Mouse (Mus musculus): ENCODE results near the gene Arhgef16.

Arhgef16 gene

DNA sequence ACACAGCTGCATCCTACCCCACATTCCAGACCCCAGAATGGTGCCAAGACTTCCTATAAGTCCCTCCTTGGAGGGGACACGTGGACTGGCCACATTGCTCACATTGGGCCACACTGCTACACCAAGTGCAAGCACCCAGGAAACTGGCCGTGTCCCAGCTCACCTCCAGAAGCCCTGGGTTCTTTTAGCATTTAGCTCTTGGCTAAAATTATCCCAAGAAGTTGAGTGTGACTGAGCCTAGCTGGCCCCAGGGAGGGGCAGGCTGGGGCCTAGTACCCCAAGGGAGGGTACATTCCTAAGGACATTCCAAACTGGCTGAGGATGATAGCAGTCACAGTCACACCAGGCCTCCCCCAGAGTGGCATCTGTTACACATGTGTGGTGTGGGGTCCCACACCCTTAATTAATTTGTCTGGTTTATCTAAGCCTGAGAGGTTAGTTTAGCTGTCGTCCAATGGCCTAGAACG, 7.7 kb downstream of the Arhgef16 start:
- no peak for DNase-seq (ENCODE audit: low spot score in 2 of 2)

DNA sequence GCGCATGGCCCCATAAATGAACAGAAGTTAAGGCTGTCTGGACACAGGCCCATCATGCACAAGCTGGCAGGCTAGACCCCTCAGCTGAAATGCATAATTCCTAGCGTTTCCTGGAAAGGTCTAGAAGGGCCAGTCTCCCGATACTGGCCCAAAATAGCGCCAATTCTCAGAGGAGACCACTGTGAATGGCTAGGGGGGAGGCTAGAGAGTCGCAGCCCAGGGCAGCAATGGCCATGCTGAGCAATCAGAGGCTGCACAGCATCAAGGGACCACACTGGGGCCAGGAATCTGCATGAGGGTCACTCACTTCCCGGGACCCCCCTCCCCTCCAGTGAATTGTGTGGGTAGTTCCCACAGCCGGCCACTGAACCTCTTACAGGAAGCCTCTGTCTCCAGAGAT, 17.8 kb downstream of the Arhgef16 start:
- DNase-seq (ENCODE audit: low spot score in 2 of 2): no peak

DNA sequence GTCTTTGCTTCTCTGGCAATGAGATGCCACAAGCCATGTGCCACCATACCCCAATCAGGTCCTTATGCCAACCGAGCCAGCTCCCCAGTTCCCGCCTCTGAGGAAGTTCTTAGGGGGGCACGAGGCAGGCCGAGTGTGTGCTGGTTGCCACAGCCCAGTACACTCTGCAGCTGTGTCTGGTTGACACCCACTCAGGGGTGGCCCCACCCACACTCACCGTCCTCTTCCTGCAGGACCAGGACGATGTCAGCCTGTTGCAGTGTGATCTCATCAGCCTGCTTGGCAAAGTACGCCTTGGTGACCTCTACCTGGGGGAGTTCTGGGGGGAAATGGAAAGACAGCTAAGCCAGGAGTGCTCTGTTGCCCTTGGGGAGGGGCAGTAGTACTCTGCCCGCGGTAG, 22.0 kb downstream of the Arhgef16 start:
- no peak for DNase-seq (ENCODE audit: low spot score in 2 of 2)

DNA sequence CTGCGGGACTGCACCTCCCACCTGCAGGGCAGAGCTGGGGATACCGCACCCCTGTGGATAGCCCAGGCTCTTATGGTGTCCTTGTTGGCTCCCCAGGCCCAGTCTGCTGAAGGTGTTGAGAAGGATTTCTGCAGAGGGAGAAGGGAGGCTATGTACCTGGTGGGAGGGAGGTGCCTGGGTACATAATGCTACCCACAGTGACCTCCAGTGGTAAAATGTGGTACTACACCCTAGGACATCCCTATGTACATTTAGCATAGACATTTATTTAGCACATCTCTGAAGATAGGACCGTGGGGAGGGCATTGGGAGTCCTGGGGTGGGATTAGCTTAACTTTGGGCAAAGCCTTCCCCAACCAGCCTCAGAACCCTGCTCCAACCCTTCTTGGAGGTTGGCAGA, 28.5 kb downstream of the Arhgef16 start:
- peak; percentile 39 to 44 for DNase-seq (ENCODE audit: low spot score in 2 of 2)

DNA sequence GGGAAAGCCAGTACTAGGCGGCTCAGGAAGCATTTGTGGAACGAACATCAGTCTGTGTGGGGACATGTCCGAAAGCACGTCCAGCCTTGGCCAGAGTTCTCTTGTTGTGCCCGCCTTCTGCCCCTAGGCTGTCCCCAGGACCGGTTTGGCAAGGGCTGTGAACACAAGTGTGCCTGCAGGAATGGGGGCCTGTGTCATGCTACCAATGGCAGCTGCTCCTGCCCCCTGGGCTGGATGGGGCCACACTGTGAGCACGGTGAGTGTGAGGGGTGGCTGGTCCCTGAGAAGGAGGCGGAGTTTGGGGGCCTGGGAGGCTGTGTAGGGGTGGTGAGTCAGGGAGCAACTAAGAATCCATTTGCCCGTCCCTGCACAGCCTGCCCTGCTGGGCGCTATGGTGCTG, 32.0 kb downstream of the Arhgef16 start:
- DNase-seq (ENCODE audit: low spot score in 2 of 2): no peak

DNA sequence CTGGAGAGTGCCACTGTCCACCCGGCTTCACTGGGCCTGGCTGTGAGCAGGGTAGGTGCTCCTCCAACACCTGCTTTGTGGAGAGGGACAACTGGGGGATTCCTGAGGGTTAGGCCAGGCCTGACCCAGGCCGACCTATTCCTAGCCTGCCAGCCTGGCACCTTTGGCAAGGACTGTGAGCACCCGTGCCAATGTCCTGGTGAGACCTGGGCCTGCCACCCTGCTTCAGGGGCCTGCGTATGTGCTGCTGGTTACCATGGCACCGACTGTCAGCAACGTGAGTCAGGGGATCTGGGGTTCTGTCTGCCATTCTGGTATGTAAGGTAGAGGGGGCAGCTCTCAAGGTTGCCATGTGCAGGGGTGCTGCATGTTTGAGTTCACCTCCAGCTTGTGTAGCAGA, 34.0 kb downstream of the Arhgef16 start:
- DNase-seq (ENCODE audit: low spot score in 2 of 2): no peak

- no peak for DNase-seq (ENCODE audit: low spot score in 2 of 2)
These were observed 39.4 kb downstream of the Arhgef16 start for GRCm38 (mm10) chr4:154262071-154262470.

DNA sequence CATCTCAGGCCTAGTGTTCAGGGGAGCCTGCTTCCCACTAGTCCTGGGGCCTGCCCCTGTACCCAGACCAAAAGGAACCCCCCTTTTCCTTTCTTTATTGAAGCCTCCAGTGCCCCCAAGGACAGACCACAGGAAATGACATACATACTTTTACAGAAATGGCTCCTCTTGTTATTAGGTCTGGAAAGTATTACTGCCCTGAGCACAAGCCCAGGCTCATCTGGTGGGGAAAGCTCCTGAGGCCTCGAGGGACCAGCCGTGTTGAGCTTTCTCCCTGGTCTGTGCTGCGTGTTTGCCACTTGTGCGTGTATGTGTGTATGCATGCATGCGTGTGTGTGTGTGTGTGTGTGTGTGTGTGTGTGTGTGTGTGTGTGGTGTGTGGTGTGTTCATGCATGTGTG, 40.7 kb downstream of the Arhgef16 start:
- DNase-seq (ENCODE audit: low spot score in 2 of 2): no peak

DNA sequence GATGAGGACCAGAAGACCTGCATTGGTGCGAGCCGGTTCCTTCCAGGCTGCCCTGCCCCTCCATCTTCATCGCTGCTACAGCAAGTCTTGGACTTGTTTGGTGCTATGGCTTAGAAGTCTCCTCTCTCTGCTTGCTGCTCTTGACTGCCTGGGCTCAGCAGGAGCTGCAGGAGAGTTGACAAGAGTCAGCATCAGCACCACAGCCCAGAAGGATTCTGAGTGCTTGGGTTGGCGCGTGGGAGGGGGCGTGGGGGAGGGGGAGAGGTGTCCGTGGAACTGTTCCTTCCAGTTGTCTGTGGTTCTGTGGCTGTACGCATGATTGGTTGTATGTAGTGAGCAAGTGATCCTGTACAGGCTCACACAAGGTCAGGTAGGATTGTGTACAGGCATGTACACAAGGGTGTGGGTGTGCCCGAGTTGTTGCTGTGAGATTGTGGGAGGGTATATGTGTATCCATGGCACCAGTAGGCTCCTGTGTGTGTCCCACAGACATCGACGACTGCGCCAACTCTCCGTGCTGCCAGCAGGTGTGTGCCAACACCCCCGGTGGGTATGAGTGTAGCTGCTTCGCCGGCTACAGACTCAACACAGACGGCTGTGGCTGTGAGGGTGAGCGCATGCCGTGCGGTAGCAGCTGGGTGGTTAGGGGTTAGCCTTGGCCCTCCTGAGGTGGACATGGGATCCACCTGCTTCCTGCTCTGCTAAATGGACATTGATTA, 48.8 kb downstream of the Arhgef16 start:
- peak; percentile 56 to 57 for DNase-seq (ENCODE audit: low spot score in 2 of 2)

GRCm38 (mm10) chr4:154249316-154249715, 52.2 kb downstream of the Arhgef16 start:
- no peak for DNase-seq (ENCODE audit: low spot score in 2 of 2)

DNA sequence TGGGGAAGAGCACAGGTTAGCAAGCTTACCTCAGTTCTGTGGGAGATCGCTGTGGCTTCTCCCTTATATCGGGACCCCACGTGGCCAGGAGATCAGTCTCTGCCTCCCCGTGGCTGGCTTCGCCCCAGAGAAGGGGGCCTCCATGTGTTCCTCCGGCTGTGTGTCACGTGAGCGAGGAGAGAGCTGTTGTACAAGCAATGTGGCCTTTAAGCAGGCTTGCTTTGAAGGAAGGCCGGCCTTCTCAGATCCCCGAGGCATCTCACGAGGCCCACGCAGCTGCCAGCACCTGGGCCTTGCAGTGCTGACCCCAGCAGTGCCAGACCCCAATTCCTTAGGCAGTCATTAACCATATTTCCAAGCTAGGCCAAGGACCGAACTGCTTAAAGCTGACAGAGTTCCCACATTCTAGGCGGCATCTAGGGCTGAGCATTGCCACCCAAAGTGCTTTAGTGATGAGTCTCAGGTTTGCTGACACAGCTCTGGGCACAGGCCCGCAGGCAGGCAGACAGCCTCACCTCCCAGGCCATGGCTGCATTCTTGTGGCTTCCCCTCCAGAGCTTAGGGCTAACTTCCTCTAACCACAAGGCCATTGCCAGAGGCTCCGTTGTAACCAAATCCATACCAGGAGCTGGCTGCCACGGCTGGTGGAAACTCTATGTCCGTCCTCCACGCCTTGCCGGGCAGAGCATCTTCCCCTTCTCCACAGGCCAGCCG, 53.2 kb downstream of the Arhgef16 start:
- no peak for DNase-seq (ENCODE audit: low spot score in 2 of 2)

DNA sequence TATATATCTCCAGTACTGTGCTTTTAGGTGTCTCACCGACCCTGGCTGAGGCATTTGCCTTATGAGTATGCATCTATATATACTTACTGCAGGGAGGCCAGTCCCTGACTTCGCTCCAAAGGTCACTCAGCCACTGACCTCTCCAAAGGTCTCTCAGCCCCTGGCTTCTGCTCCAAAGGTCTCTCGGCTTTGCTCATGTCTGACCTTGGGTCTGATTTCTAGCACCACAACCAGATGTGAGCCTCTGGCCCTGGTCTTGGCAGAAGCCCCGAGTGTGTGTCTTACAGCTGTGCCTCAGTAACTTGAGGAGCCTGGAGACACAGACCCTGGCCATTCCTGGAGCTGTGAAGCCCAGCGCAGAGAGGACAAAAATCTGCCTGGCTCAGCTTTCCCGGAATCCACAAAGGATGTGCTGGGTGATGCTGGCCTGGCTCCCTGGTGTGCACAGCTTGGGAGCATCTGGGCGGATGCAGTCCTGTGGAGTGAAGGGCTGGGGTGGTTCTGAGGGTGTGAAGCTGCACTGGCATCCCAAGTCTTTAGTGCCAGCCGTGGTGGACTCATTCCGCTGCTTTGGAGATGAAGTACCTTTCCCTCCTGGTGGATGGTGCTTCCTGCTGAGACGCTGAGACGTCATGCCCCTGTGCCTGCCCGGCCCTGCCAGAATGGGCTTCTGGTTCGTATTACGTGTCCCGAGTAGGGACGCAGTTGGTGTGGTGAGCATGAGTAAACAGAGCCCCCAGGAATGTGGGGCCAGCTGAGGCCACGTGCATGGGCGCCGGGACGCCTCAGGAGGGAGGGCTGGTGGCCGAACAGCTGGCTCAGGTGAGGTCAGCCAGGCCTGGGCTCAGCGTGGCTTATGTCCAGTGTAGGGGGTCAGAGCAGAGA, 54.0 kb downstream of the Arhgef16 start:
- DNase-seq (ENCODE audit: low spot score in 2 of 2): no peak

DNA sequence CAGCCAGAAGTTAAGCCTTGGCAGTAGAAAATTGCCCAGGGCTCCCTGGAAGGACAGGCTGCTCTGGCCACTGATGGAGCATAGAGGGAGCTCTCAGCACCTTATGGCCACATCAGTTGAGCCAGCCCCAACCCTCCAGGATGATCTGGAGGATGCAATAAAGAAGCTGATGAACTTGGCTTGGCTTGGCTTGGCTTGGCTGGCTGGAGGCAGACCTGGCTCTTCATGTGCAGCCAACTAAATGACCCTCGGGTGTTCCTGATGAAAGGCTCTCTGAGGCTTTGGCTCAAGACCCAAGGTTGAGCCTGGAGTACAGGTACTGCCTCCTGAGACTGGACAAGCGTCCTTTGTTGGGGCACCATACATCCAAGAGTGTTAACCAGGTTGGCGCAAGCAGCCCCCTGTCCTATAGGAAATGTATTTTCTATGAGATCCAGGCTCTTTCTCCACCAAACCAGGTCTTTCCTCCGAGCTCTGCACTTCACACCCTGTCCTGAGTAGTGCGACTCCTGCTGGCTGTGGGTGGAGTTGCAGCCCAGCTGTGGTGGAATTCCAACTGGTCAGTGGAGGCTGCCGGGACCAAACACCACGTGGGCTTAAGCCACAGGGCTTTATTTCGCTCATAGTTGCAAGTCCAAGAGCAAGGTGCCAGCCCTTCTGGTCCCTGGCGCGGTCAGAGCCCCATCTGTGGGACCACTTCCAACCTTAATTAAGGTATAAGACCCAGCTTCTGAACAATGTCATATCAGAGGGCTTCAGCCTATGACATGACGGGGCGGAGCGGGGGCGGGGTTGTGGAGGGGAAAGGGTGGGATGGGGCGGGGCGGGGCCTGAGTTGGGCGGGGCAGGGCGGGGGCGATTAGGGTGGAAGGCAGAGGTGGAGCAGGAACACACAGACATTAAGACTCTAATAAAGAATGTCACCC, 55.1 kb downstream of the Arhgef16 start:
- DNase-seq (ENCODE audit: low spot score in 2 of 2): peak; percentile 40 to 57

DNA sequence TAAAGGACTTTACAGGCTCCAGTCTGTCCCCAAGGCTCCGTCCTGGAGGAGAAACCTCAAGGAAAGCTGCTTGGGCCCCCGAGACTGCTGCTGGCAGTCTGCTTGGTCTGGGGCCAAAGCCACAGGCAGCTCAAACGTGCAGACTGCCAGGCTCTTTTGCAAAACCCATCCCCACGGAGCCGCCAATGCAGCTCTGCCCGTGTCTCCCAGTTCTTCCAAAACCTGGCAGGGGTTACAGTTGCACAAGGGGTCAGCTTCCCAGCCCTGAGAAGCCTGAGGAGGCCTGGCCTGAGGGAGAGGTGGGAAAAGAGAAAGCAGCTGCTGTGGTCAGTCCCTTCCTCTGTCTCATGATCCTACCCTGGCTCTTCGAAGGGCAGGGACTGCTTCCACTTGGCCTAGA, 56.1 kb downstream of the Arhgef16 start:
- no peak for DNase-seq (ENCODE audit: low spot score in 2 of 2)

- no peak for DNase-seq (ENCODE audit: low spot score in 2 of 2)
These were observed 60.9 kb downstream of the Arhgef16 start for GRCm38 (mm10) chr4:154240608-154241007.

- DNase-seq (ENCODE audit: low spot score in 2 of 2): no peak
These were observed 62.3 kb downstream of the Arhgef16 start for GRCm38 (mm10) chr4:154239199-154239598.

GRCm38 (mm10) chr4:154237306-154237705, 64.2 kb downstream of the Arhgef16 start:
- DNase-seq (ENCODE audit: low spot score in 2 of 2): no peak

GRCm38 (mm10) chr4:154236893-154237292, 64.6 kb downstream of the Arhgef16 start:
- DNase-seq (ENCODE audit: low spot score in 2 of 2): no peak

- DNase-seq (ENCODE audit: low spot score in 2 of 2): no peak
These were observed 65.5 kb downstream of the Arhgef16 start for GRCm38 (mm10) chr4:154236001-154236400.

- no peak for DNase-seq (ENCODE audit: low spot score in 2 of 2)
These were observed 69.2 kb downstream of the Arhgef16 start for GRCm38 (mm10) chr4:154232295-154232694.

GRCm38 (mm10) chr4:154231380-154231779, 70.1 kb downstream of the Arhgef16 start:
- no peak for DNase-seq (ENCODE audit: low spot score in 2 of 2)
